In the genomic region with DNA sequence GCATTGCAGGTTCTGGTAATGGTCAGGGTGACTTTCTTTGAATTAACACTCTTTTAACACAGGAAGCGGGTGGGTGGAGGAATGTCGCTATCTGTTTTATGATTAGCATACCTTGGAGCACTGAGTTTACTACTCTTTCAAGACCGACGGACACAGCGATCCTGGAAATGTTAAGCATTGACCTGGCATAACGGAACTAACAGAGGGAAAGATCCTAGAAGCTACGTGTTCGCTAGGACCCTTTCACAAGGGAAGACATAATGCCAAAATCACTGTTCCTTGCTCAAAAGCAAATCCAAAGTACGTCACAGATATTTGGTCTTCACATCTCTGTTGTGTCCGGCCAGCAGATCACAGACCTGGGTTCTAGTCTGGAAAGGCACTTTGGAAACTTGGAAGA, we compare ENCODE assay signal across 21 mouse cellular contexts.
DNase-seq lines count a peak whose midpoint lies in the region; ATAC-seq and TF ChIP-seq lines count a peak whose summit lies in the region.
"Had no signal": no experiment of that assay in that cellular context is flagged by ENCODE, and none has a peak within 500 bp of the region (broad histone marks: within the 10 kb centered on the region; RNA-seq: fewer than 3 reads in every experiment).

No protein-coding gene starts in this region.

- no peaks in the 10 kb centered on the region for H3K36me3 ChIP-seq in heart, embryonic 13.5 days
- no peaks in the 10 kb centered on the region for H3K36me3 ChIP-seq in heart, adult 2 months (ENCODE audit: control insufficient read depth, insufficient read depth, low read length)
- no peaks in the 10 kb centered on the region for H3K36me3 ChIP-seq in kidney, embryonic 15.5 days
- H3K36me3 ChIP-seq in intestine, postnatal 0 days (ENCODE audit: control insufficient read depth, insufficient read depth), result no peaks in the 10 kb centered on the region
- no peaks in the 10 kb centered on the region for H3K36me3 ChIP-seq in midbrain, embryonic 11.5 days (ENCODE audit: control insufficient read depth, insufficient read depth, low read length)
- H3K36me3 ChIP-seq: embryonic facial prominence, embryonic 12.5 days; forebrain, embryonic 12.5 days; G1E had no signal

- no peaks in the 10 kb centered on the region for H3K4me1 ChIP-seq in heart, embryonic 13.5 days
- no peaks in the 10 kb centered on the region for H3K4me1 ChIP-seq in heart, adult 2 months (ENCODE audit: control insufficient read depth, insufficient read depth, low read length)
- 0 out of 2 replicates have a peak, but pooled peaks cover 3% of the 10 kb centered on the region for H3K4me1 ChIP-seq in kidney, embryonic 15.5 days
- no peaks in the 10 kb centered on the region for H3K4me1 ChIP-seq in intestine, postnatal 0 days (replicated peaks; ENCODE audit: control insufficient read depth, insufficient read depth, low read length)
- H3K4me1 ChIP-seq in midbrain, embryonic 11.5 days (ENCODE audit: control insufficient read depth, insufficient read depth, low read length), result no peaks in the 10 kb centered on the region
- H3K4me1 ChIP-seq: embryonic facial prominence, embryonic 12.5 days; forebrain, embryonic 12.5 days had no signal

- no peak overlapping the region for H3K9ac ChIP-seq in heart, embryonic 13.5 days
- no peak overlapping the region for H3K9ac ChIP-seq in heart, adult 2 months (ENCODE audit: low read depth, low read length)
- H3K9ac ChIP-seq in kidney, embryonic 15.5 days, result no peak overlapping the region
- H3K9ac ChIP-seq in intestine, postnatal 0 days (ENCODE audit: low read depth, low read length), result no peak overlapping the region
- no peak overlapping the region for H3K9ac ChIP-seq in midbrain, embryonic 11.5 days (ENCODE audit: low read length)
- H3K9ac ChIP-seq: embryonic facial prominence, embryonic 12.5 days; forebrain, embryonic 12.5 days; forebrain, postnatal 0 days had no signal

- TF ChIP-seq CTCF in heart, adult 2 months (IDR thresholded peaks at IDR 0.05), result no peak
- no peak for TF ChIP-seq CTCF in intestine, postnatal 0 days (IDR thresholded peaks at IDR 0.05; ENCODE audit: low read depth)

- 49% methylated on average over 10 of the region's 10 CpGs for WGBS in heart, embryonic 13.5 days
- WGBS in heart, adult 2 months, result 56% methylated on average over 10 of the region's 10 CpGs
- 66% methylated on average over 10 of the region's 10 CpGs for WGBS in kidney, embryonic 15.5 days
- 47% methylated on average over 10 of the region's 10 CpGs for WGBS in intestine, postnatal 0 days
- WGBS in midbrain, embryonic 11.5 days, result 72% methylated on average over 10 of the region's 10 CpGs

- no peak for TF ChIP-seq POLR2A in heart, adult 2 months (IDR thresholded peaks at IDR 0.05; ENCODE audit: insufficient read depth, low read depth, low read length)

- DNase-seq in heart, adult 2 months, result no peak
- no peak for DNase-seq in kidney, adult 11 months
- DNase-seq in ES-CJ7 (ENCODE audit: low read depth, low spot score), result peak; percentile 46
- DNase-seq in midbrain, embryonic 11.5 days (ENCODE audit: low spot score, missing footprints), result no peak
- DNase-seq: adrenal gland, postnatal 14 days; cerebellum, adult 11-12 months; cerebellum, adult 9-10 months; cerebellum, postnatal 25 days; forebrain, postnatal 0 days; gastrocnemius, postnatal 14 days; heart, postnatal 14 days had no signal

- H3K4me2 ChIP-seq in heart, embryonic 13.5 days, result peak overlapping the region; percentile 3
- H3K4me2 ChIP-seq in kidney, embryonic 15.5 days, result 0 out of 2 replicates have a peak overlapping the region, but pooled peaks have one; percentile 2
- H3K4me2 ChIP-seq in intestine, postnatal 0 days (replicated peaks; ENCODE audit: low read depth), result peak overlapping the region; percentile 32; the same call in 1 of the 2 replicates
- H3K4me2 ChIP-seq in midbrain, embryonic 11.5 days, result no peak overlapping the region
- H3K4me2 ChIP-seq: embryonic facial prominence, embryonic 12.5 days; forebrain, embryonic 12.5 days had no signal

- H3K9me3 ChIP-seq in heart, embryonic 13.5 days, result no peaks in the 10 kb centered on the region
- no peaks in the 10 kb centered on the region for H3K9me3 ChIP-seq in kidney, embryonic 15.5 days (replicated peaks)
- no peaks in the 10 kb centered on the region for H3K9me3 ChIP-seq in intestine, postnatal 0 days (ENCODE audit: control insufficient read depth)
- no peaks in the 10 kb centered on the region for H3K9me3 ChIP-seq in midbrain, embryonic 11.5 days (ENCODE audit: control insufficient read depth, low read length)
- H3K9me3 ChIP-seq: embryonic facial prominence, embryonic 12.5 days; forebrain, embryonic 12.5 days; G1E had no signal

- no peak overlapping the region for H3K4me3 ChIP-seq in heart, embryonic 13.5 days
- no peak overlapping the region for H3K4me3 ChIP-seq in heart, adult 2 months
- no peak overlapping the region for H3K4me3 ChIP-seq in kidney, embryonic 15.5 days (replicated peaks)
- H3K4me3 ChIP-seq in intestine, postnatal 0 days (ENCODE audit: low read depth, low read length), result no peak overlapping the region
- no peak overlapping the region for H3K4me3 ChIP-seq in midbrain, embryonic 11.5 days (ENCODE audit: low read depth, low read length)
- H3K4me3 ChIP-seq: embryonic facial prominence, embryonic 12.5 days; forebrain, embryonic 12.5 days had no signal

- ATAC-seq in heart, embryonic 13.5 days (ENCODE audit: extremely low read depth, insufficient number of reproducible peaks, low FRiP score, low TSS enrichment), result no peak
- no peak for ATAC-seq in kidney, embryonic 15.5 days (replicated peaks; ENCODE audit: low FRiP score)
- ATAC-seq in intestine, postnatal 0 days, result no peak
- ATAC-seq in midbrain, embryonic 11.5 days (ENCODE audit: low FRiP score), result no peak
- ATAC-seq: activated CD4-positive, CD25-positive, alpha-beta regulatory T cell, adult 4 months; forebrain, postnatal 0 days; hindbrain, embryonic 16.5 days; inflammation-experienced regulatory T-cells, adult 6 months had no signal

- no peaks in the 10 kb centered on the region for H3K79me2 ChIP-seq in heart, adult 2 months (replicated peaks; ENCODE audit: control insufficient read depth, insufficient read depth, low read length)

- no peak overlapping the region for H3K27ac ChIP-seq in heart, embryonic 13.5 days (replicated peaks)
- H3K27ac ChIP-seq in heart, adult 2 months, result no peak overlapping the region
- no peak overlapping the region for H3K27ac ChIP-seq in kidney, embryonic 15.5 days
- no peak overlapping the region for H3K27ac ChIP-seq in intestine, postnatal 0 days (ENCODE audit: low read depth, low read length)
- H3K27ac ChIP-seq in midbrain, embryonic 11.5 days (ENCODE audit: low read depth, low read length), result no peak overlapping the region
- H3K27ac ChIP-seq: embryonic facial prominence, embryonic 12.5 days; forebrain, embryonic 12.5 days had no signal

- intact Hi-C loops in heart, adult 2 months (cut with DNase I), result no loop called here

- H3K27me3 ChIP-seq in heart, embryonic 13.5 days (replicated peaks), result no peaks in the 10 kb centered on the region
- H3K27me3 ChIP-seq in heart, adult 2 months (ENCODE audit: control insufficient read depth, insufficient read depth, low read length), result no peaks in the 10 kb centered on the region
- H3K27me3 ChIP-seq in kidney, embryonic 15.5 days, result no peaks in the 10 kb centered on the region
- no peaks in the 10 kb centered on the region for H3K27me3 ChIP-seq in intestine, postnatal 0 days (replicated peaks; ENCODE audit: control insufficient read depth, insufficient read depth, low read length)
- no peaks in the 10 kb centered on the region for H3K27me3 ChIP-seq in midbrain, embryonic 11.5 days (ENCODE audit: control insufficient read depth, insufficient read depth, low read length)
- H3K27me3 ChIP-seq: CH12.LX; embryonic facial prominence, embryonic 12.5 days; forebrain, embryonic 12.5 days had no signal

- TF ChIP-seq EP300 in heart, adult 2 months (IDR thresholded peaks at IDR 0.05; ENCODE audit: insufficient read depth, low read depth, low read length), result no peak
